Comparison of ENCODE assay signal across 21 mouse cellular contexts in the genomic region with DNA sequence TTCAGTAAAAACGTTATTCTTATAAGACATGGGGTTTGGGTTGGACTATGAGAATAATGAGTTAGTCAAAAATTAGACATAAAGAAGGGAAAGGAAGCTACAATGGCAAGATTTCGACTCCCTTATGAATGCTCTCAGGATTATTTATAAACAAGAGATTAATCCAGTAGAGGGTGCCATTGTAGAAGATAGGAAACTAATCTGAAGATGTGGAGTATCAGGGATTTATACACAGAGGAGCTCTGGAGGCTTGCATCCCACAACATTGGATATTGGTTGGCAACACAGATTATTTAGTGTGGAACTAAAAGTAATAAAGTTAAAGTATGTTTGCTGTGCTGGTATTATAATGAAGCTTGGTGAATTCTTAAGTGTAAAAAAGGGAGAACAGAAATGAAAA.
DNase-seq lines count a peak whose midpoint lies in the region; ATAC-seq and TF ChIP-seq lines count a peak whose summit lies in the region.
"Had no signal": no experiment of that assay in that cellular context is flagged by ENCODE, and none has a peak within 500 bp of the region (broad histone marks: within the 10 kb centered on the region; RNA-seq: fewer than 3 reads in every experiment).

No protein-coding gene starts in this region.

- H3K4me1 ChIP-seq in hindbrain, embryonic 14.5 days (replicated peaks; ENCODE audit: control insufficient read depth, insufficient read depth, low read length) = no peaks in the 10 kb centered on the region
- no peaks in the 10 kb centered on the region for H3K4me1 ChIP-seq in hindbrain, embryonic 13.5 days (replicated peaks)
- H3K4me1 ChIP-seq: embryonic facial prominence, embryonic 13.5 days; heart, embryonic 15.5 days; midbrain, embryonic 13.5 days had no signal

- no peak overlapping the region for H3K4me3 ChIP-seq in hindbrain, embryonic 14.5 days (replicated peaks; ENCODE audit: low read length)
- H3K4me3 ChIP-seq in hindbrain, embryonic 13.5 days = no peak overlapping the region
- no peak overlapping the region for H3K4me3 ChIP-seq in left cerebral cortex, adult 2 months
- H3K4me3 ChIP-seq: embryonic facial prominence, embryonic 13.5 days; heart, embryonic 15.5 days; midbrain, embryonic 13.5 days had no signal

- H3K9ac ChIP-seq in hindbrain, embryonic 14.5 days = no peak overlapping the region
- no peak overlapping the region for H3K9ac ChIP-seq in hindbrain, embryonic 13.5 days
- H3K9ac ChIP-seq: embryonic facial prominence, embryonic 13.5 days; heart, embryonic 15.5 days; midbrain, embryonic 13.5 days had no signal

- H3K4me2 ChIP-seq in hindbrain, embryonic 14.5 days (replicated peaks) = no peak overlapping the region
- no peak overlapping the region for H3K4me2 ChIP-seq in hindbrain, embryonic 13.5 days
- H3K4me2 ChIP-seq: embryonic facial prominence, embryonic 13.5 days; heart, embryonic 15.5 days; midbrain, embryonic 13.5 days had no signal

- peak; percentile 56 for TF ChIP-seq CTCF in left cerebral cortex, adult 2 months (IDR thresholded peaks at IDR 0.05)

- 66% methylated on average over 2 of the region's 2 CpGs for WGBS in hindbrain, embryonic 14.5 days
- 56% methylated on average over 2 of the region's 2 CpGs for WGBS in hindbrain, embryonic 13.5 days

- ATAC-seq in hindbrain, embryonic 14.5 days (ENCODE audit: low FRiP score) = no peak
- ATAC-seq in hindbrain, embryonic 13.5 days (ENCODE audit: low FRiP score) = no peak
- ATAC-seq: midbrain, embryonic 13.5 days had no signal

- peak; percentile 24 for DNase-seq in hindbrain, embryonic 14.5 days (ENCODE audit: low spot score)
- no peak for DNase-seq in left cerebral cortex, adult 2 months (ENCODE audit: extremely low spot score in 1 of 2, low spot score in 2 of 2)
- no peak for DNase-seq in left cerebral cortex, adult 9 months (ENCODE audit: low spot score in 2 of 2)
- DNase-seq in Muller cell, postnatal 12 days (ENCODE audit: inconsistent ontology term) = peak; percentile 25
- peak; percentile 30 for DNase-seq in retina, postnatal 1 day
- no peak for DNase-seq in gastrocnemius, adult 18-20 months (ENCODE audit: low spot score)
- DNase-seq: adrenal gland, postnatal 25 days; cerebellum, adult 2 months; cerebellum, postnatal 36 days; gastrocnemius, postnatal 25 days; heart, postnatal 4 days; kidney, adult 8-10 months; kidney, postnatal 25 days; liver; lung, postnatal 14 days; thymus, postnatal 36 days had no signal

- no peaks in the 10 kb centered on the region for H3K27me3 ChIP-seq in hindbrain, embryonic 14.5 days (ENCODE audit: control insufficient read depth, insufficient read depth, low read length)
- H3K27me3 ChIP-seq in hindbrain, embryonic 13.5 days = no peaks in the 10 kb centered on the region
- H3K27me3 ChIP-seq: embryonic facial prominence, embryonic 13.5 days; heart, embryonic 15.5 days; midbrain, embryonic 13.5 days had no signal

- no peaks in the 10 kb centered on the region for H3K36me3 ChIP-seq in hindbrain, embryonic 14.5 days (replicated peaks; ENCODE audit: control insufficient read depth, insufficient read depth)
- H3K36me3 ChIP-seq in hindbrain, embryonic 13.5 days = no peaks in the 10 kb centered on the region
- H3K36me3 ChIP-seq: embryonic facial prominence, embryonic 13.5 days; G1E; heart, embryonic 15.5 days; midbrain, embryonic 13.5 days had no signal

- H3K9me3 ChIP-seq in hindbrain, embryonic 14.5 days (ENCODE audit: control insufficient read depth, low read length) = no peaks in the 10 kb centered on the region
- no peaks in the 10 kb centered on the region for H3K9me3 ChIP-seq in hindbrain, embryonic 13.5 days
- H3K9me3 ChIP-seq: embryonic facial prominence, embryonic 13.5 days; G1E; heart, embryonic 15.5 days; midbrain, embryonic 13.5 days had no signal

- no peak overlapping the region for H3K27ac ChIP-seq in hindbrain, embryonic 14.5 days
- no peak overlapping the region for H3K27ac ChIP-seq in hindbrain, embryonic 13.5 days
- H3K27ac ChIP-seq in left cerebral cortex, adult 2 months = no peak overlapping the region
- H3K27ac ChIP-seq: embryonic facial prominence, embryonic 13.5 days; heart, embryonic 15.5 days; midbrain, embryonic 13.5 days had no signal

- intact Hi-C loops in left cerebral cortex, adult 2 months (cut with DNase I) = loop anchor here (2.0 to 5.0 kb wide), 4 partner anchors 419 to 877 kb away; partner anchors contain the start of gene Cdh10

Comparison
In these comparisons a context has a peak if more than half of its experiments do, and no peak if none do; other contexts are left out.
1. DNase-seq: peak in hindbrain, embryonic 14.5 days (single experiment), Muller cell, postnatal 12 days (single experiment) and retina, postnatal 1 day (single experiment); none in left cerebral cortex, adult 2 months (0 of 2), left cerebral cortex, adult 9 months (0 of 2) and gastrocnemius, adult 18-20 months (single experiment).